Mouse (Mus musculus): ENCODE data around the gene Rfx2. TPM values are rescaled to one million over a fixed set of nuclear protein-coding genes. Genes with fewer than 3 reads are reported as not detected.

The Rfx2 gene
- total RNA-seq, 2 experiments from 2014 or later: 2.8 to 4.4 TPM

Other genes starting within 250 kb of the Rfx2 start
- gene Safb2, start 246.4 kb downstream of the Rfx2 start, total RNA-seq (2014; fragmentation: Nextera tagmentation): 99.5 and 132 TPM in 2 replicates
- gene Safb2, start 246.4 kb downstream of the Rfx2 start, total RNA-seq (2017): 66.4 and 76.5 TPM in 2 replicates
- gene Safb, start 246.2 kb downstream of the Rfx2 start, total RNA-seq (2014; fragmentation: Nextera tagmentation): 69.1 and 99.9 TPM in 2 replicates
- gene Safb, start 246.2 kb downstream of the Rfx2 start, total RNA-seq (2017): 72.9 and 77.2 TPM in 2 replicates
- 140 and 159 TPM in 2 replicates for gene 2410015M20Rik, start 221.2 kb downstream of the Rfx2 start, total RNA-seq (2014; fragmentation: Nextera tagmentation)
- 147 and 185 TPM in 2 replicates for gene 2410015M20Rik, start 221.2 kb downstream of the Rfx2 start, total RNA-seq (2017)
- gene Rpl36, start 217.6 kb downstream of the Rfx2 start, total RNA-seq (2014; fragmentation: Nextera tagmentation): 1,578 and 3,268 TPM in 2 replicates
- 2,318 and 2,523 TPM in 2 replicates for gene Rpl36, start 217.6 kb downstream of the Rfx2 start, total RNA-seq (2017)
- gene Lonp1, start 204.1 kb downstream of the Rfx2 start, total RNA-seq (2014; fragmentation: Nextera tagmentation): 38.2 and 45.5 TPM in 2 replicates
- 64.1 and 68.4 TPM in 2 replicates for gene Lonp1, start 204.1 kb downstream of the Rfx2 start, total RNA-seq (2017)
- not detected in 2 replicates for gene Catsperd, start 202.9 kb downstream of the Rfx2 start, total RNA-seq (2014; fragmentation: Nextera tagmentation)
- 0.77 TPM in 1 of 2 replicates, not detected in the other for gene Catsperd, start 202.9 kb downstream of the Rfx2 start, total RNA-seq (2017)
- gene Ranbp3, start 157.7 kb downstream of the Rfx2 start, total RNA-seq (2014; fragmentation: Nextera tagmentation): 43.9 and 64.7 TPM in 2 replicates
- 57.2 and 70.1 TPM in 2 replicates for gene Ranbp3, start 157.7 kb downstream of the Rfx2 start, total RNA-seq (2017)
- gene Ndufa11, start 113.2 kb downstream of the Rfx2 start, total RNA-seq (2014; fragmentation: Nextera tagmentation): 134 and 201 TPM in 2 replicates
- 99.5 and 106 TPM in 2 replicates for gene Ndufa11, start 113.2 kb downstream of the Rfx2 start, total RNA-seq (2017)
- gene Vmac, start 113.0 kb downstream of the Rfx2 start, total RNA-seq (2014; fragmentation: Nextera tagmentation): 5.3 and 9.1 TPM in 2 replicates
- 3.7 and 9.1 TPM in 2 replicates for gene Vmac, start 113.0 kb downstream of the Rfx2 start, total RNA-seq (2017)
- not detected in 2 replicates for gene Nrtn, start 73.5 kb downstream of the Rfx2 start, total RNA-seq (2014; fragmentation: Nextera tagmentation)
- gene Nrtn, start 73.5 kb downstream of the Rfx2 start, total RNA-seq (2017): not detected in 2 replicates
- 20.5 and 22.8 TPM in 2 replicates for gene Dus3l, start 66.3 kb downstream of the Rfx2 start, total RNA-seq (2014; fragmentation: Nextera tagmentation)
- 18.2 and 21.8 TPM in 2 replicates for gene Dus3l, start 66.3 kb downstream of the Rfx2 start, total RNA-seq (2017)
- 0.17 and 2.6 TPM in 2 replicates for gene Prr22, start 60.8 kb downstream of the Rfx2 start, total RNA-seq (2014; fragmentation: Nextera tagmentation)
- 1.6 and 1.7 TPM in 2 replicates for gene Prr22, start 60.8 kb downstream of the Rfx2 start, total RNA-seq (2017)
- gene Acsbg2, start 43.4 kb upstream of the Rfx2 start, total RNA-seq (2014; fragmentation: Nextera tagmentation): not detected in 2 replicates
- gene Acsbg2, start 43.4 kb upstream of the Rfx2 start, total RNA-seq (2017): not detected in 2 replicates
- gene 1700061G19Rik, start 44.5 kb upstream of the Rfx2 start, total RNA-seq (2014; fragmentation: Nextera tagmentation): 0.47 TPM in 1 of 2 replicates, not detected in the other
- 0.17 TPM in 1 of 2 replicates, not detected in the other for gene 1700061G19Rik, start 44.5 kb upstream of the Rfx2 start, total RNA-seq (2017)
- 20.6 and 26.9 TPM in 2 replicates for gene Mllt1, start 104.4 kb upstream of the Rfx2 start, total RNA-seq (2014; fragmentation: Nextera tagmentation)
- gene Mllt1, start 104.4 kb upstream of the Rfx2 start, total RNA-seq (2017): 16.6 and 17.0 TPM in 2 replicates
- not detected in 2 replicates for gene Acer1, start 151.1 kb upstream of the Rfx2 start, total RNA-seq (2014; fragmentation: Nextera tagmentation)
- gene Acer1, start 151.1 kb upstream of the Rfx2 start, total RNA-seq (2017): not detected in 2 replicates
- 48.8 and 80.1 TPM in 2 replicates for gene Clpp, start 159.3 kb upstream of the Rfx2 start, total RNA-seq (2014; fragmentation: Nextera tagmentation)
- 88.7 and 94.7 TPM in 2 replicates for gene Clpp, start 159.3 kb upstream of the Rfx2 start, total RNA-seq (2017)
- 11.3 and 24.4 TPM in 2 replicates for gene Alkbh7, start 166.3 kb upstream of the Rfx2 start, total RNA-seq (2014; fragmentation: Nextera tagmentation)
- gene Alkbh7, start 166.3 kb upstream of the Rfx2 start, total RNA-seq (2017): 17.3 and 18.7 TPM in 2 replicates
- gene Pspn, start 169.0 kb upstream of the Rfx2 start, total RNA-seq (2014; fragmentation: Nextera tagmentation): not detected in 2 replicates
- gene Pspn, start 169.0 kb upstream of the Rfx2 start, total RNA-seq (2017): not detected in 2 replicates
- 47.6 and 63.8 TPM in 2 replicates for gene Gtf2f1, start 180.3 kb upstream of the Rfx2 start, total RNA-seq (2014; fragmentation: Nextera tagmentation)
- 103 and 116 TPM in 2 replicates for gene Gtf2f1, start 180.3 kb upstream of the Rfx2 start, total RNA-seq (2017)
- gene Gm17949, start 180.5 kb upstream of the Rfx2 start, total RNA-seq (2014; fragmentation: Nextera tagmentation): not detected in 2 replicates
- gene Gm17949, start 180.5 kb upstream of the Rfx2 start, total RNA-seq (2017): not detected in 2 replicates
- gene Khsrp, start 200.5 kb upstream of the Rfx2 start, total RNA-seq (2014; fragmentation: Nextera tagmentation): 96.6 and 149 TPM in 2 replicates
- 68.9 and 84.0 TPM in 2 replicates for gene Khsrp, start 200.5 kb upstream of the Rfx2 start, total RNA-seq (2017)
- not detected in 2 replicates for gene Slc25a41, start 210.6 kb upstream of the Rfx2 start, total RNA-seq (2014; fragmentation: Nextera tagmentation)
- not detected in 2 replicates for gene Slc25a41, start 210.6 kb upstream of the Rfx2 start, total RNA-seq (2017)
- gene Crb3, start 228.1 kb upstream of the Rfx2 start, total RNA-seq (2014; fragmentation: Nextera tagmentation): not detected in 2 replicates
- not detected in 2 replicates for gene Crb3, start 228.1 kb upstream of the Rfx2 start, total RNA-seq (2017)
- gene Slc25a23, start 228.8 kb upstream of the Rfx2 start, total RNA-seq (2014; fragmentation: Nextera tagmentation): 15.2 and 23.8 TPM in 2 replicates
- gene Slc25a23, start 228.8 kb upstream of the Rfx2 start, total RNA-seq (2017): 1.6 and 1.7 TPM in 2 replicates
- 24.7 and 27.1 TPM in 2 replicates for gene Dennd1c, start 247.5 kb upstream of the Rfx2 start, total RNA-seq (2014; fragmentation: Nextera tagmentation)
- 2.9 and 3.0 TPM in 2 replicates for gene Dennd1c, start 247.5 kb upstream of the Rfx2 start, total RNA-seq (2017)